Mouse (Mus musculus): ENCODE measurements around the gene Tcf20.
"Not testable (repeated sequence)": the region's sequence is repeated elsewhere in the genome, so short reads cannot be mapped to it uniquely, and the experiment has no call there.

Gene Tcf20

GRCm38 (mm10) chr15:82829917-82830316 lies 157.8 kb downstream of the Tcf20 start:
- no peak for ATAC-seq (ENCODE audit: insufficient number of reproducible peaks, low FRiP score, low TSS enrichment)

DNA sequence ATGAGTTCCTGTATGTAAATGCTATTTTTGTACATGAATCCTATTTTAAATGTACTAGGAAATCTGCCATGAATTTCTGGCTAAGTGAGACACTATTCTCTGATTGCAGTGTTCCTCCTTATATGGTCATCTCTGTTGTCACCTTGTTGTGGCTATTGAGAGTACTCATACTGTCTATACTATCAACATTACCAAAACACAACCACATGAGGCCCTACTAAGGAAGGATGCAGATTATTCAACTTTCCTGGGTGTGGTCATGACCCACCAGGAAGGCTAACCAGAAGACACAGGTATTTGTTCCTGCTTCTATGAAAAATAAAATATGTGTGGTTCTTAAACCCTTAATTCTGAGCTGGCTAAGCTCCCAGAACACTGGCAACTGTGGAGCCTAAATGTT lies 161.8 kb downstream of the Tcf20 start:
- no peak for ATAC-seq (ENCODE audit: insufficient number of reproducible peaks, low FRiP score, low TSS enrichment)

DNA sequence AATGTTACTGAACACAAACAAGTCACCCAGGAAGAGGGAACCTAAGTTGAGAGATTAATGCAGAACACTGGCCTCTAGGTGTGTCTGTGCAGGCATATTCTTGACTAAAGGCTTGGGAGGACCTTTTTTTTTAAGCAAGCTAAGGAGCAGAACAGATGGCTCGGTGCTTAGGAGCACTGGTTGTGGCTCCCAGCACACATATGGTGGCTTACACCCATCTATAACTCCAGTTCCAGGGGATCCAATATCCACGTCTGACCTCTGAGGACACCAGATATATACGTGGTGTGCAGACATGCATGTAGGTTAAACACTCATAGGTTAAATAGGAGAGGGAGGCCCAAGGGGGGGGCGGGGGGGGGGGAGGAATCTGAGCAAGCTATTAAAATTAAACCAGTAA lies 165.3 kb downstream of the Tcf20 start:
- no peak for ATAC-seq (ENCODE audit: insufficient number of reproducible peaks, low FRiP score, low TSS enrichment)

GRCm38 (mm10) chr15:82821657-82822056 lies 166.0 kb downstream of the Tcf20 start:
- no peak for ATAC-seq (ENCODE audit: insufficient number of reproducible peaks, low FRiP score, low TSS enrichment)

- no peak for ATAC-seq (ENCODE audit: insufficient number of reproducible peaks, low FRiP score, low TSS enrichment)
Measured at GRCm38 (mm10) chr15:82815296-82815695, 172.4 kb downstream of the Tcf20 start.

DNA sequence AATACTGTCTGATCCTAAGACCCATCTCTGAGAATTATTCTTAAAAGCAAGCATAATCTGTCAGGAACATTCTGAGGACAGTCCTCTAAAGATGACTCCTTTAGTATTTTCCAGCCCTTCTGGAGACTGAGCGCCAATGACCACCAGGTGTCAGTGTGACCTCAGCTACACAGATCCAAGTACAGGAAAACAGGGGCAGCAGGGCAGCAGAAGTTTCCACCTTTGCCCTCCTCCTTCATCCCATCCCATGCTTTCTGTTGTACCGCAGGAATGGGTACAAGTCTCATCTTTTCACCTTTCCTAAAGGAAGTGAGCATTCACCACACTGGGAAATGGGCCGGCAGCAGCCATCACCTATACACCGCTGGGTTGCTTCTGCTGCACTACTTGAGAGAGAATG lies 172.9 kb downstream of the Tcf20 start:
- peak; percentile 52; the same call in 1 of the 2 replicates for ATAC-seq (ENCODE audit: insufficient number of reproducible peaks, low FRiP score, low TSS enrichment)

- no peak for ATAC-seq (ENCODE audit: insufficient number of reproducible peaks, low FRiP score, low TSS enrichment)
Measured at GRCm38 (mm10) chr15:82814321-82814720, 173.4 kb downstream of the Tcf20 start.

GRCm38 (mm10) chr15:82810556-82810955 lies 177.1 kb downstream of the Tcf20 start:
- no peak for ATAC-seq (ENCODE audit: insufficient number of reproducible peaks, low FRiP score, low TSS enrichment)

DNA sequence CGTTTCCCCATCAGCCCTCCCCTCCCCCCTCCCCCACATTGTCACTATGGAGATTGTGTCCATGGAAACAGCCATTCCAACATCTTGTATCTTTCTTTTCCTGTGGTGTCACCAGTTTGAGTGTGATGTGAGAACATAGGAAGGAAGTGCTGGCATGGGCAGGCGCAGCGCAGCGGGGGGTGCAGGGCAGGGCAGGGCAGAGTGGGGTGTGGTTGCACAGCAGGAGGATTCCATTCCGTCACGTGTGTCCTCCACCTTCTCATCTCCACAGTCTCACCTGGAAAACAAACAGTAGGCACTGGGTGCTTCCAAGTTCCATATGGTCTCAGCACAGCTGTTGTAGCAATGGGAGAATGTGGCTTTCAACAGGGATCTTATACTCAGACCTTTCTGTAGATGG lies 178.2 kb downstream of the Tcf20 start:
- no peak for ATAC-seq (ENCODE audit: insufficient number of reproducible peaks, low FRiP score, low TSS enrichment)

- ATAC-seq (ENCODE audit: insufficient number of reproducible peaks, low FRiP score, low TSS enrichment), result no peak
Measured at GRCm38 (mm10) chr15:82806969-82807763, 180.5 kb downstream of the Tcf20 start.

DNA sequence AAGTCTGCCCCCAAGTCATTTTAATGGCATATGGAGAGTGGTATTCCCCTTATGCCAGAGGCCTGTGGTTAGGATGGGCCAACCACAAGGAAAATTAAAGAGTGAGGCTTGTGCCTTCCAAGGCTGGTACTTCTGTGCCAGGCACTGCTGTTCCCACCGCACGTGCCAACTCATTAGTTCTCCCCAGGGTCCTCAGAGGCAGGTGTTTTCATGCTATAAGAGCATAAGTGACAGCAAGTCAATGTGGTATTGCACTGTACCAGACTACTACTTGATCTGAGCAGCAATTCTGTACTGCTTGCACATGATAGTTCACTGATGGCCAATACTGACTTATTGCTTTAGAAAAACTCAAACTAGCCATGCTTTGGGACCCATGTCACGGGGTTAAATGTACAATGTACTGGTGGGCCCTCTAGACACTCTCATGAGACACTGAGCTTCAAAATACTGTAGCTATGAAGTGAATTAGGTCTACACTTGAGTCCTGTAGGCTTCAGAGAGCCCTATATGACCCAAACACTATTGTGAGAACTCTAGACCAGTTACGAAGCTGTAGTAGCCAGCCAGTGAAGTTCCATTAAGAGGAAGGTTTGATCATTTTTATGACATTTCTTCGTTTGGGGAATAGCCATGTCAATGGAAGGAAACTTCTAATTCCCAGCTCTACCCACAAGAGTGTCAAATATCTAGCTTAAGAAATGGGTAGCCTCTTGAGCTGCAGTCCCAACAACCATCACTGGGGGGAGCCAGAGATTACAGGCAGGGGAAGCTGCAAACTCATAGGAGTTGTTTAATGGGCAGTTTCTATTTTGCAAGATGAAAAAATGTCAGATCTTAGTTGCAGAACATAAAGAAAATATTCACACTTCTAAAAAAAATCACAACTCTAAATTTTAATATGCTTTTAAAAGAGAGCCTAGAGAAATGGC lies 182.7 kb downstream of the Tcf20 start:
- no peak for ATAC-seq (ENCODE audit: insufficient number of reproducible peaks, low FRiP score, low TSS enrichment)

DNA sequence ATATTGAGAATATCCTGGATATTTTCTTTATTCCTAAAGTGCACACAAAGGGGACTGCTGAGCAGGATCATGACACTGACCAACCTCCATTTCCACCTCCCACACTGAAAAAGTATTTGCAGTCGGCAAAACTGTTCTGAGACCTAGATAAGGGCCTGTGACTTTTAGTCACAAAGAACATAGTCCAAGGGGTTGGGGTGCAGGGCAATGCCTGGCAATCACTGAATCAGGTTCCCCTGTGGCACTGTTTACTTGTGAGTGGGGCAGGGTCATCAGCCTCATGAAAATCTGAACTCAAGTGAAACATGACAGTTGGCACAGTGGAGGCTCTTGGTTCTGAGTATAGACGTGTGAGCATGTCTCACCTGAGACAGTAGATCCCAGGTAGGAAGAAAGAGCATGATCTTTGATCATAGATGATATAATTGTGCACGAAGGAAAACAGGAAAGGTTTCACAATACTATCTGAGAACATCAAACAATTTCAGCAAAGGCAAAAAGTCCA lies 191.7 kb downstream of the Tcf20 start:
- ATAC-seq (ENCODE audit: insufficient number of reproducible peaks, low FRiP score, low TSS enrichment), result no peak

DNA sequence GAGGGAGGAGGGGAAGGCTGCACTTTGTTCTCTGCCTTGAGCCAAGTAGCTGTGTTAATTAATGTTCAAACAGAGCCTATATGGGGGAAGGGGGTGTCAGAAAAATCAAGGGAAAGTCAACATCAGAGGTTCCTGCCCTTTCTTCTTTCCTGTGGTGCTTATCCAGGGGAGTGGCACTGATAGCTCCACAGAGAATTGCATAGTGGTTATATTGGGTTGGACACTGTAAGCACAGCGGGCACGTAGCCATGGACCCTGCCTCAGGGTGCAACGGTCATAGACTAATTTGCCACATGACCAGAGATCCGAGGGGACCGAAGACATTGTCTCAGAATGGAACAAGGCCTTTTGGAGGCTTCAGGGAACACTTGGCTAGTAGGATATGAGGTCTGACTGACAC lies 193.4 kb downstream of the Tcf20 start, which contains the start of gene Cyp2d26:
Cyp2d26 (minus strand) TSS at position 18 of the 400 bp plus-strand sequence.
- ATAC-seq (ENCODE audit: insufficient number of reproducible peaks, low FRiP score, low TSS enrichment), result no peak

DNA sequence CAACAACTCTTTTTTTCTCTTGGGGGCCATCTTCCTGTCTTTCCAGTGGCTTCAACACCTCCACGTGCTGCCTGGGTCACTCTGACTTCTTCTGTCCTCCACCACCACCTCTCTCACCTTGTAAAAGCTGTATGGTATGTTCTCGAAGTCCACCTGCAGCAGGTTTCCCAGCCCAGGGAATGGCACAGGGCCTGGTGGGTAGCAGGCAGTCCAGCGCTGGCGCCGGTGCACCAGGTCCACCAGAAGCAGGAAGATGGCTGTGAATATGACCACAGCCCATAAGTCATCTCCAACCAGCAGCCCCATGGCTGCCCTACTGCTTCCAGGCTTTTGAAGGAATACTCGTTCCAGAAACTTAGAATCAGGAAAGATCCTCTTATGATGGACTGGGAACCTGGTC lies 193.8 kb downstream of the Tcf20 start:
- no peak for ATAC-seq (ENCODE audit: insufficient number of reproducible peaks, low FRiP score, low TSS enrichment)

- no peak for ATAC-seq (ENCODE audit: insufficient number of reproducible peaks, low FRiP score, low TSS enrichment)
Measured at GRCm38 (mm10) chr15:82793454-82793853, 194.2 kb downstream of the Tcf20 start.

DNA sequence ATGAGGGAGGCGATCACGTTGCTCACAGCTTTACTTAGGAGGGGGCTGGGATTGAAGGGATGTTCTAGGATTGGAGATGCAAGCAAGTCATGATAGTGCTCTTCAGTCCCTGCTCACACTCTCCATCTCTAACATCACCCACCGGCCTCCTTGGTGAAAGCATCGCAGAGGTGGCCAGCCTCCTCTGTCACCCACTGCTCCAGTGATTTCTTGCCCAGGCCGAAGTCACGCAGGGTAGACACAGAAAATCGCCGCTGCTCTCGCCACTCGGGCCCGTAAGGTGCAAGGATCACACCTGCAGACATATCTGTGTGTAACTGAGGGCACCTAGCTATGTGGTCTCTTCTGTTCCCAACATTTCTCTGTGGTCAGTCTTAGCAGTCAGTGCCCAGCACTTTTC lies 195.1 kb downstream of the Tcf20 start:
- ATAC-seq (ENCODE audit: insufficient number of reproducible peaks, low FRiP score, low TSS enrichment), result no peak

DNA sequence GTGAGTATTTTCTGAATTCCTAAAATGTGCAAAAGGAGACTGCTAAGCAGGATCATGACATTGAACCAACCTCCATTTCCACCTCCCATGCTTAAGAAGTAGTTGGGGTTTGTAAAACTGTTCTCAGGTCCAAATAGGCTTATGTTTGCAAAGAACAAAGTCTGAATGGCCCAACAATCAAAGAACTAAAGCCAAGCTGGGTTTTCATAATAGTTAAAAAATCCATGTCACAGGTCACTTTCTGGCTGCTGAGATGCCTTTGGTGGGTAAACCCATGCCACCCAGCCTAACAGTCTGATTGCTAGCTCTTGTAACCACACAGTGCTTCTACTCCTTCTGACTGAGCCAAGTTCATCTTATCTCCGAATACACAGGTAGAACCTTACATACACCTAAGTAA lies 203.1 kb downstream of the Tcf20 start:
- no peak for ATAC-seq (ENCODE audit: insufficient number of reproducible peaks, low FRiP score, low TSS enrichment)

GRCm38 (mm10) chr15:82783800-82784199 lies 203.9 kb downstream of the Tcf20 start:
- ATAC-seq (ENCODE audit: insufficient number of reproducible peaks, low FRiP score, low TSS enrichment), result no peak

- not testable (repeated sequence) for ATAC-seq (ENCODE audit: insufficient number of reproducible peaks, low FRiP score, low TSS enrichment)
Measured at GRCm38 (mm10) chr15:82777856-82778255, 209.8 kb downstream of the Tcf20 start.

- ATAC-seq (ENCODE audit: insufficient number of reproducible peaks, low FRiP score, low TSS enrichment), result no peak
Measured at GRCm38 (mm10) chr15:82765943-82766342, 221.7 kb downstream of the Tcf20 start.

GRCm38 (mm10) chr15:82764881-82765280 lies 222.8 kb downstream of the Tcf20 start:
- ATAC-seq (ENCODE audit: insufficient number of reproducible peaks, low FRiP score, low TSS enrichment), result no peak

All from cerebellum, adult (tissue).